Mouse (Mus musculus) E14TG2a.4 (cell line): ENCODE measurements at regions not wholly inside any gene's neighbourhood (a gene's known extent, or its start where the extent isn't known, plus 50 kb on each side); places are given as distances from the start of the nearest gene placed in this dataset.

Source experiments
- CTCF ChIP-seq: conservative IDR thresholded peaks from 2 replicates; pipeline ENCODE4 v1.5.1; 2014; ENCODE audit warnings: low read length
- NANOG ChIP-seq: IDR thresholded peaks from 2 replicates; pipeline ENCODE4 v1.6.1; 2014; ENCODE audit warnings: borderline replicate concordance, low read length, mixed read lengths

- TF ChIP-seq CTCF: no peak
- no peak for TF ChIP-seq NANOG
Measured at GRCm38 (mm10) chr13:101214094-101214493, 380.9 kb upstream of the Slc30a5 start.
